ENCODE assay signal across 8 mouse cellular contexts in the genomic region with DNA sequence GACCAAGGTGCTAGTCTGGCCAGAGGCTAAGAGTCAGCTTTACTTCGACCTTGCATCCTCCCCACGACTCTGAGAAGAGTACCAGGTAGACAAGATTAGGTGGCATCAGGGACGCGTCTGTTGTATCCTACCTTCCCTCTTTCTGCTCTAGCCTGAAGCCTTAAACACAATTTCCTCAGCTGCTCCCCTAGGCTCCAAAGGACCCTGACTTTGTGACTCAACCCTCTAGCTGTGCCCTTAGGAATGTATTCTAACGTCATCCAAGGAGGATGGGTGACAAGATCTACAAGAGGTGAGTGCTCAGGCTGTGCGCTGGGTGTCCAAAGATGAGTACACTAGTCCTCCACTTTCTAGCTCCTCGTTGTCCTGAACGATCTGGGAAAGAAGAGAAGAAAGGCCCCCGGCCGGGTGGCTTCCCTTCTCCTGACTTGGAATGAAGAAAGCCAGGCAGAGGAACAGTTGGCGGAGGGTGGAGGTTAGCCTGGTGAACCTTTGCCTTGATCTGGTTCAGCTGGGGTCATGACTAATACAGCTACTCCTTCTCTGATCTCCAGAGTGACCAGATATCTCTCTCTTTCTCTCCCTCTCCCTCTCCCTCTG. TPM values are rescaled to one million over a fixed set of nuclear protein-coding genes. Genes with fewer than 3 reads are reported as not detected.
DNase-seq lines count a peak whose midpoint lies in the region; ATAC-seq and TF ChIP-seq lines count a peak whose summit lies in the region.

No protein-coding gene starts in this region.

- H3K4me3 ChIP-seq in kidney, embryonic 15.5 days (replicated peaks), result peak overlapping the region; percentile 56
- no peak overlapping the region for H3K4me3 ChIP-seq in bone marrow, adult 2 months (replicated peaks; ENCODE audit: control insufficient read depth, low read depth, low read length)
- H3K4me3 ChIP-seq in hindbrain, embryonic 12.5 days, result peak overlapping the region; percentile 45; the same call in 1 of the 2 replicates
- no peak overlapping the region for H3K4me3 ChIP-seq in midbrain, embryonic 12.5 days

- H3K9ac ChIP-seq in kidney, embryonic 15.5 days, result 0 out of 2 replicates have a peak overlapping the region, but pooled peaks have one; percentile 50
- H3K9ac ChIP-seq in hindbrain, embryonic 12.5 days, result no peak overlapping the region
- H3K9ac ChIP-seq in midbrain, embryonic 12.5 days (replicated peaks), result no peak overlapping the region

- no peaks in the 10 kb centered on the region for H3K9me3 ChIP-seq in kidney, embryonic 15.5 days (replicated peaks)
- H3K9me3 ChIP-seq in hindbrain, embryonic 12.5 days (replicated peaks), result no peaks in the 10 kb centered on the region
- H3K9me3 ChIP-seq in midbrain, embryonic 12.5 days, result no peaks in the 10 kb centered on the region

- no peak for TF ChIP-seq CTCF in bone marrow, adult 2 months (IDR thresholded peaks at IDR 0.05; ENCODE audit: control insufficient read depth, insufficient read depth, low read length)

- no peak for ATAC-seq in kidney, embryonic 15.5 days (replicated peaks; ENCODE audit: low FRiP score)
- ATAC-seq in hindbrain, embryonic 12.5 days (ENCODE audit: low FRiP score), result no peak
- no peak for ATAC-seq in midbrain, embryonic 12.5 days (ENCODE audit: low FRiP score, low read depth)

- no peak for TF ChIP-seq POLR2A in bone marrow, adult 2 months (IDR thresholded peaks at IDR 0.05; ENCODE audit: borderline replicate concordance, control insufficient read depth, low read depth, low read length)

- DNase-seq in kidney, adult 11 months, result no peak
- no peak for DNase-seq in cerebellum, postnatal 10 days
- DNase-seq in layer of hippocampus, adult 9-10 months (ENCODE audit: low spot score), result no peak
- no peak for DNase-seq in cerebellum, adult 18-20 months

- 65% methylated on average over 11 of the region's 11 CpGs for WGBS in kidney, embryonic 15.5 days
- 78% methylated on average over 11 of the region's 11 CpGs for WGBS in bone marrow, adult 2 months
- 70% methylated on average over 11 of the region's 11 CpGs for WGBS in hindbrain, embryonic 12.5 days
- 64% methylated on average over 11 of the region's 11 CpGs for WGBS in midbrain, embryonic 12.5 days

- 0 out of 2 replicates have a peak, but pooled peaks cover 2% of the 10 kb centered on the region for H3K36me3 ChIP-seq in kidney, embryonic 15.5 days
- H3K36me3 ChIP-seq in hindbrain, embryonic 12.5 days, result no peaks in the 10 kb centered on the region
- H3K36me3 ChIP-seq in midbrain, embryonic 12.5 days, result no peaks in the 10 kb centered on the region

- peak overlapping the region; percentile 19 for H3K27ac ChIP-seq in kidney, embryonic 15.5 days
- H3K27ac ChIP-seq in bone marrow, adult 2 months (ENCODE audit: control insufficient read depth, insufficient read depth, low read depth, low read length, poor library complexity), result 0 out of 2 replicates have a peak overlapping the region, but pooled peaks have one; percentile 5
- H3K27ac ChIP-seq in hindbrain, embryonic 12.5 days, result no peak overlapping the region
- H3K27ac ChIP-seq in midbrain, embryonic 12.5 days (replicated peaks), result no peak overlapping the region

- H3K4me2 ChIP-seq in kidney, embryonic 15.5 days, result peak overlapping the region; percentile 58
- H3K4me2 ChIP-seq in hindbrain, embryonic 12.5 days (replicated peaks), result peak overlapping the region; percentile 79
- H3K4me2 ChIP-seq in midbrain, embryonic 12.5 days (replicated peaks), result peak overlapping the region; percentile 77

- H3K27me3 ChIP-seq in kidney, embryonic 15.5 days, result no peaks in the 10 kb centered on the region
- H3K27me3 ChIP-seq in hindbrain, embryonic 12.5 days, result peaks cover 4% of the 10 kb centered on the region
- peaks cover 20% of the 10 kb centered on the region for H3K27me3 ChIP-seq in midbrain, embryonic 12.5 days

- H3K4me1 ChIP-seq in kidney, embryonic 15.5 days, result peaks cover 32% of the 10 kb centered on the region
- peaks cover 1% of the 10 kb centered on the region; the same call in 1 of the 2 replicates for H3K4me1 ChIP-seq in bone marrow, adult 2 months (ENCODE audit: control insufficient read depth, insufficient read depth, low read length)
- peaks cover 20% of the 10 kb centered on the region for H3K4me1 ChIP-seq in hindbrain, embryonic 12.5 days
- peaks cover 15% of the 10 kb centered on the region; the same call in 1 of the 2 replicates for H3K4me1 ChIP-seq in midbrain, embryonic 12.5 days

RNA-seq across cellular contexts. Expression of a gene that starts 0.8 kb away (rescaled TPM):
- 7.9 and 8.9 TPM in 2 replicates for polyA plus RNA-seq in kidney, embryonic 15.5 days (2015; fragmentation: Nextera tagmentation; extraction: Ambion mirVana)
- 5.9 and 13.6 TPM in 2 replicates for polyA plus RNA-seq in bone marrow, adult 2 months (2011; ENCODE audit: insufficient read depth, insufficient read length, low replicate concordance, missing spikeins)
- 3.3 and 3.5 TPM in 2 replicates for polyA plus RNA-seq in hindbrain, embryonic 12.5 days (2016; fragmentation: Nextera tagmentation; extraction: Ambion mirVana)
- polyA plus RNA-seq in midbrain, embryonic 12.5 days (2016; fragmentation: Nextera tagmentation; extraction: Ambion mirVana), result 3.1 and 3.7 TPM in 2 replicates

RNA-seq across cellular contexts. Expression of a gene that starts 27.1 kb away (rescaled TPM):
- polyA plus RNA-seq in kidney, embryonic 15.5 days (2015; fragmentation: Nextera tagmentation; extraction: Ambion mirVana), result 204 and 215 TPM in 2 replicates
- 16.6 and 26.1 TPM in 2 replicates for polyA plus RNA-seq in bone marrow, adult 2 months (2011; ENCODE audit: insufficient read depth, insufficient read length, low replicate concordance, missing spikeins)
- polyA plus RNA-seq in hindbrain, embryonic 12.5 days (2016; fragmentation: Nextera tagmentation; extraction: Ambion mirVana), result 208 and 212 TPM in 2 replicates
- polyA plus RNA-seq in midbrain, embryonic 12.5 days (2016; fragmentation: Nextera tagmentation; extraction: Ambion mirVana), result 215 and 222 TPM in 2 replicates

RNA-seq across cellular contexts. Expression of a gene that starts 37.6 kb away (rescaled TPM):
- 0.23 and 1.1 TPM in 2 replicates for polyA plus RNA-seq in kidney, embryonic 15.5 days (2015; fragmentation: Nextera tagmentation; extraction: Ambion mirVana)
- 0.97 TPM in 1 of 2 replicates, not detected in the other for polyA plus RNA-seq in bone marrow, adult 2 months (2011; ENCODE audit: insufficient read depth, insufficient read length, low replicate concordance, missing spikeins)
- 0.98 and 1.5 TPM in 2 replicates for polyA plus RNA-seq in hindbrain, embryonic 12.5 days (2016; fragmentation: Nextera tagmentation; extraction: Ambion mirVana)
- polyA plus RNA-seq in midbrain, embryonic 12.5 days (2016; fragmentation: Nextera tagmentation; extraction: Ambion mirVana), result 0.31 and 0.45 TPM in 2 replicates

RNA-seq across cellular contexts. Expression of a gene that starts 51.1 kb away (rescaled TPM):
- polyA plus RNA-seq in kidney, embryonic 15.5 days (2015; fragmentation: Nextera tagmentation; extraction: Ambion mirVana), result 148 and 154 TPM in 2 replicates
- 24.6 and 30.4 TPM in 2 replicates for polyA plus RNA-seq in bone marrow, adult 2 months (2011; ENCODE audit: insufficient read depth, insufficient read length, low replicate concordance, missing spikeins)
- 126 and 131 TPM in 2 replicates for polyA plus RNA-seq in hindbrain, embryonic 12.5 days (2016; fragmentation: Nextera tagmentation; extraction: Ambion mirVana)
- polyA plus RNA-seq in midbrain, embryonic 12.5 days (2016; fragmentation: Nextera tagmentation; extraction: Ambion mirVana), result 130 and 131 TPM in 2 replicates

RNA-seq across cellular contexts. Expression of a gene that starts 51.3 kb away (rescaled TPM):
- polyA plus RNA-seq in kidney, embryonic 15.5 days (2015; fragmentation: Nextera tagmentation; extraction: Ambion mirVana), result 25.9 and 27.1 TPM in 2 replicates
- 9.2 and 15.3 TPM in 2 replicates for polyA plus RNA-seq in bone marrow, adult 2 months (2011; ENCODE audit: insufficient read depth, insufficient read length, low replicate concordance, missing spikeins)
- 20.8 and 21.3 TPM in 2 replicates for polyA plus RNA-seq in hindbrain, embryonic 12.5 days (2016; fragmentation: Nextera tagmentation; extraction: Ambion mirVana)
- 32.9 and 33.5 TPM in 2 replicates for polyA plus RNA-seq in midbrain, embryonic 12.5 days (2016; fragmentation: Nextera tagmentation; extraction: Ambion mirVana)

Comparison
In these comparisons a context has a peak if more than half of its experiments do, and no peak if none do; other contexts are left out.
1. H3K27ac ChIP-seq: peak in kidney, embryonic 15.5 days (single experiment) and bone marrow, adult 2 months (single experiment); none in hindbrain, embryonic 12.5 days (single experiment) and midbrain, embryonic 12.5 days (single experiment).
2. H3K4me3 ChIP-seq: peak in kidney, embryonic 15.5 days (single experiment) and hindbrain, embryonic 12.5 days (single experiment); none in bone marrow, adult 2 months (single experiment) and midbrain, embryonic 12.5 days (single experiment).
3. Peak in every context shown above with its lines, with median percentiles within 50 percentile points of each other: H3K4me2 ChIP-seq.